Mouse (Mus musculus): ENCODE results near the gene Hmx3. TPM values are rescaled to one million over a fixed set of nuclear protein-coding genes. Genes with fewer than 3 reads are reported as not detected.

The Hmx3 gene
- polyA plus RNA-seq (2012; ENCODE audit: insufficient read depth, insufficient read length, missing spikeins), result not detected in 2 replicates

- peak within 1 kb of the TSS; percentile 44 for H3K4me3 ChIP-seq (ENCODE audit: insufficient read depth, low read depth, low read length)
- no peak within 1 kb of the TSS for H3K27ac ChIP-seq (replicated peaks; ENCODE audit: low read depth, low read length)
- peaks cover 4% of the 10 kb centered on the region; the same call in 1 of the 2 replicates for H3K4me1 ChIP-seq (ENCODE audit: control insufficient read depth, insufficient read depth, insufficient read length, low read length)
Measured at GRCm38 (mm10) chr7:131542115-131542871, at the start of gene Hmx3. Hmx3 (plus strand) TSS chr7:131542867.

GRCm38 (mm10) chr7:131503739-131504138, 38.9 kb upstream of the Hmx3 start:
- H3K27ac ChIP-seq (replicated peaks; ENCODE audit: low read depth, low read length), result no peak overlapping the region
- no peak overlapping the region for H3K4me3 ChIP-seq (ENCODE audit: insufficient read depth, low read depth, low read length)
- H3K4me1 ChIP-seq (ENCODE audit: control insufficient read depth, insufficient read depth, insufficient read length, low read length), result no peaks in the 10 kb centered on the region

- Histone ChIP-seq H3K4me3 (ENCODE audit: insufficient read depth, low read depth, low read length) (no peak overlapping the region), H3K27ac (replicated peaks; ENCODE audit: low read depth, low read length) (no peak overlapping the region), H3K4me1 (ENCODE audit: control insufficient read depth, insufficient read depth, insufficient read length, low read length) (peaks cover 4% of the 10 kb centered on the region; the same call in 1 of the 2 replicates)
Measured at GRCm38 (mm10) chr7:131539979-131540378, 2.7 kb upstream of the Hmx3 start.

- Histone ChIP-seq H3K4me1 (ENCODE audit: control insufficient read depth, insufficient read depth, insufficient read length, low read length) (peaks cover 4% of the 10 kb centered on the region; the same call in 1 of the 2 replicates), H3K27ac (replicated peaks; ENCODE audit: low read depth, low read length) (no peak overlapping the region), H3K4me3 (ENCODE audit: insufficient read depth, low read depth, low read length) (0 out of 2 replicates have a peak overlapping the region, but pooled peaks have one; percentile 16)
Measured at GRCm38 (mm10) chr7:131541184-131542114, 1.2 kb upstream of the Hmx3 start.

- peaks cover 4% of the 10 kb centered on the region; the same call in 1 of the 2 replicates for H3K4me1 ChIP-seq (ENCODE audit: control insufficient read depth, insufficient read depth, insufficient read length, low read length)
- no peak overlapping the region for H3K27ac ChIP-seq (replicated peaks; ENCODE audit: low read depth, low read length)
- H3K4me3 ChIP-seq (ENCODE audit: insufficient read depth, low read depth, low read length), result peak overlapping the region; percentile 35
Measured at GRCm38 (mm10) chr7:131542872-131543622, 380 bp downstream of the Hmx3 start.

GRCm38 (mm10) chr7:131543623-131544481, 1.2 kb downstream of the Hmx3 start:
- H3K4me1 ChIP-seq (ENCODE audit: control insufficient read depth, insufficient read depth, insufficient read length, low read length), result peaks cover 4% of the 10 kb centered on the region; the same call in 1 of the 2 replicates
- no peak overlapping the region for H3K27ac ChIP-seq (replicated peaks; ENCODE audit: low read depth, low read length)
- peak overlapping the region; percentile 44 for H3K4me3 ChIP-seq (ENCODE audit: insufficient read depth, low read depth, low read length)

GRCm38 (mm10) chr7:131544871-131545270, 2.2 kb downstream of the Hmx3 start:
- Histone ChIP-seq H3K4me1 (ENCODE audit: control insufficient read depth, insufficient read depth, insufficient read length, low read length) (peaks cover 4% of the 10 kb centered on the region; the same call in 1 of the 2 replicates), H3K27ac (replicated peaks; ENCODE audit: low read depth, low read length) (no peak overlapping the region), H3K4me3 (ENCODE audit: insufficient read depth, low read depth, low read length) (no peak overlapping the region)

- H3K4me3 ChIP-seq (ENCODE audit: insufficient read depth, low read depth, low read length), result no peak overlapping the region
- peaks cover 4% of the 10 kb centered on the region; the same call in 1 of the 2 replicates for H3K4me1 ChIP-seq (ENCODE audit: control insufficient read depth, insufficient read depth, insufficient read length, low read length)
- no peak overlapping the region for H3K27ac ChIP-seq (replicated peaks; ENCODE audit: low read depth, low read length)
Measured at GRCm38 (mm10) chr7:131545701-131546385, 3.2 kb downstream of the Hmx3 start.

- no peak overlapping the region for H3K4me3 ChIP-seq (ENCODE audit: insufficient read depth, low read depth, low read length)
- H3K27ac ChIP-seq (replicated peaks; ENCODE audit: low read depth, low read length), result no peak overlapping the region
- H3K4me1 ChIP-seq (ENCODE audit: control insufficient read depth, insufficient read depth, insufficient read length, low read length), result peaks cover 4% of the 10 kb centered on the region; the same call in 1 of the 2 replicates
Measured at GRCm38 (mm10) chr7:131546423-131546822, 3.8 kb downstream of the Hmx3 start.

GRCm38 (mm10) chr7:131547481-131547880, 4.8 kb downstream of the Hmx3 start:
- no peak overlapping the region for H3K27ac ChIP-seq (replicated peaks; ENCODE audit: low read depth, low read length)
- H3K4me3 ChIP-seq (ENCODE audit: insufficient read depth, low read depth, low read length), result no peak overlapping the region
- peaks cover 4% of the 10 kb centered on the region; the same call in 1 of the 2 replicates for H3K4me1 ChIP-seq (ENCODE audit: control insufficient read depth, insufficient read depth, insufficient read length, low read length)

GRCm38 (mm10) chr7:131548473-131548872, 5.8 kb downstream of the Hmx3 start, which contains the start of gene Hmx2:
Hmx2 (plus strand) TSS chr7:131548773.
- no peak within 1 kb of the TSS for H3K4me3 ChIP-seq (ENCODE audit: insufficient read depth, low read depth, low read length)
- H3K4me1 ChIP-seq (ENCODE audit: control insufficient read depth, insufficient read depth, insufficient read length, low read length), result peaks cover 4% of the 10 kb centered on the region; the same call in 1 of the 2 replicates
- no peak within 1 kb of the TSS for H3K27ac ChIP-seq (replicated peaks; ENCODE audit: low read depth, low read length)

- Histone ChIP-seq H3K4me1 (ENCODE audit: control insufficient read depth, insufficient read depth, insufficient read length, low read length) (peaks cover 3% of the 10 kb centered on the region; the same call in 1 of the 2 replicates), H3K4me3 (ENCODE audit: insufficient read depth, low read depth, low read length) (no peak overlapping the region), H3K27ac (replicated peaks; ENCODE audit: low read depth, low read length) (no peak overlapping the region)
Measured at GRCm38 (mm10) chr7:131551471-131551870, 8.8 kb downstream of the Hmx3 start.

Data from brown adipose tissue, adult 24 weeks (tissue).